Mouse (Mus musculus) embryo, embryonic 9.5 days (tissue): ENCODE data around the gene Ins1.

ENCODE experiments used
- DNase-seq: peaks from one replicate; pipeline ENCODE4 v3.0.0-alpha.2; 2017; ENCODE audit errors: extremely low spot score

Gene Ins1

GRCm38 (mm10) chr19:52263997-52264396 is at the start of gene Ins1:
TSS of gene Ins1 (plus strand) at chr19:52264297.
- DNase-seq, result no peak
